Mouse (Mus musculus) stomach, postnatal 0 days (tissue): ENCODE results near the gene Col18a1.
A peak's percentile ranks its signal among the peaks of the same experiment; 100 is the strongest.

Experiments
- CTCF ChIP-seq: IDR thresholded peaks from 2 replicates; pipeline ENCODE4 v1.5.1; 2016; ENCODE audit warnings: antibody characterized with exemption, low read depth, mild to moderate bottlenecking, moderate library complexity
- EP300 ChIP-seq: optimal IDR thresholded peaks from 2 replicates; pipeline ENCODE3; 2016; ENCODE audit warnings: antibody characterized with exemption

DNA sequence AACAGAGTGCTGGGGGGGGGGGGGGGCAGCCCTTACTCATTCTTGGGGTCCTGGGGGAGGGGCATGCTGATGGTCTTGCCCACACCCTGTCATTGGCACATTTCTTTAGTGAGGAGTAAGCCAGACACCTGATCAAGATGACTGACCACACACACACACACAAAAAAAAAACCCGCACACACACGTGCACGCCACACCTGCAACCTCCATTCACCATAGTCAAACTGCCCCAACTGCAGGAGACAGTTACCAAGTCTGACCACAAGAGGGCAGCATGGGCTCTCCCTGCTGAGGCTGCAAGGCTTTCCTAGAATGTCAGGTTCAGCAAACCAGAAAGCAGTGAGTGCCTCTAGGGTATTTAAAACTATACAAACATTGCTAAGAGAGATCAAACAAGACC, 83.9 kb downstream of the Col18a1 start:
- TF ChIP-seq CTCF (peak; percentile 99), EP300 (no peak)
